Mouse (Mus musculus): ENCODE measurements at regions not wholly inside any gene's neighbourhood (a gene's known extent, or its start where the extent isn't known, plus 50 kb on each side); places are given as distances from the start of the nearest gene placed in this dataset.

DNA sequence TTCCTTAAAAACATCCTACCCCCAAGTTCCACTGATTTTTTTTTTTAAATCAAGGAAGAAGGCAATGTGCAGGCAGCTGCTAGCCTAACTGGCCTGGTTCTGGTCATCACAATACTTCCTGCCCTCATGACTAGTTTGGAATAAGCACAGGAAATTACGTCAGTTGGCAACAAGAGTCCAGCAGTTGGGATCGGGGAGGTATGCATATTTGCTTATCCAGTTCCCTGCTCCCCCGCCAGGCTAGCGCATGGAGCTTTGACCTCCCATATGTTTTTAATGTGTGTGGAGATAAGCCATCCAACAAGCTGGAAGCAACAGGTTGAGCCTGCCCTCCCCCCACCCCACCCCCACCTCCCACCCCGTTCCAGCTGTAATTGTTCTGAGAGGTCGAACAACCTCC lies 105.7 kb upstream of the Lrig1 start:
- Histone ChIP-seq H3K4me1 (peaks cover 7% of the 10 kb centered on the region), H3K27ac (replicated peaks) (no peak overlapping the region), H3K4me3 (no peak overlapping the region), H3K27me3 (no peaks in the 10 kb centered on the region; the same call in 1 of the 2 replicates), H3K9me3 (no peaks in the 10 kb centered on the region), H3K36me3 (no peaks in the 10 kb centered on the region), H3K9ac (replicated peaks) (no peak overlapping the region), H3K4me2 (replicated peaks) (no peak overlapping the region)
- ATAC-seq (ENCODE audit: low FRiP score, low read depth): no peak
- WGBS: 77% methylated on average over 6 of the region's 6 CpGs

DNA sequence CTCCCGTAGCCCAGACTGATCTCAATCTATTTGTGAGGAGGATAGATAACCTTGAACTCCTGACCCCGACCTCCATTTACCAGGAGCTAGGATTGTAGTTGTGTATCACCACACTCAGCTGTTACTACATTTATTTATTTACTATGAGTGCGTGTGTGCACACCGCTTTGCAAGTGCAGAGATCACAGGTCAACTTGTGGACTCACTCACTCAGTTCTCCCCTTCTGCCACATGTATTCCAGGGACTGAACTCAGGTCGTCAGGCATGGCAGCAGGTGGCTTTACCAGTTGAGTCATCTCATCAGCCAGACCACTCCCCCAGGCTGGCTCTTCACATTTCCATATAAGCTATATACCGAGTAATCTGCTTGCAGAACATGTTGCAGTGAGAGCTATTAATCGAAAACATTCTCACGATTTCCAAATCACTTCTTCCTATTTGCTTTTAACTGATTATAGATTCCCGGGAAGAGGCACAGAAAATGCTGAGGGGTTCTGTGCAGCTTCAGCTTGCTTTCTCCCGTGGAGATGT lies 104.4 kb upstream of the Lrig1 start:
- 84% methylated on average over 10 of the region's 10 CpGs for WGBS
- no peak for ATAC-seq (ENCODE audit: low FRiP score, low read depth)
- no peaks in the 10 kb centered on the region for H3K9me3 ChIP-seq
- no peak overlapping the region for H3K4me2 ChIP-seq (replicated peaks)
- peaks cover 8% of the 10 kb centered on the region for H3K4me1 ChIP-seq
- no peak overlapping the region for H3K27ac ChIP-seq (replicated peaks)
- H3K9ac ChIP-seq (replicated peaks): no peak overlapping the region
- no peaks in the 10 kb centered on the region; the same call in 1 of the 2 replicates for H3K27me3 ChIP-seq
- no peaks in the 10 kb centered on the region for H3K36me3 ChIP-seq
- no peak overlapping the region for H3K4me3 ChIP-seq

DNA sequence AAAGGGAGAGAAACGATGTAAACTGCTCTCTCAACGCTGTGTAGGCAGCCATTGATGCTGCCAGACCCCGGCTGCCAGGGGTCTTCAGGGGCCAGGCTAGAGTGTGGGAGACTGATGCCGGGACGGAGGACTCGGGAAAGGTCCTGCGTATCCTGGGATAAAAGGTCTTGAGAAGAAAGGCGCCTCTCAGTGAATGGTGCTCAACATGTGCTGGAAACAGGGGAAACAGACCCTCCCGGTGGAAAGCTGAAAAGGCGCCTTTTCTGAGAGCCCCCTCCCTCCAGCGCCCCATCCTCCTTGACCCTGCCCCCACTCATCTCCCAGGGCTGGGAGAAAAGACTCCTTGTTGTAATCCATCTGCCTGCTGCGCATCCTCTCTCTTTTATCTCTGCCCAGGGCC lies 101.1 kb upstream of the Lrig1 start:
- peak overlapping the region; percentile 37 for H3K9ac ChIP-seq (replicated peaks)
- 0 out of 2 replicates have a peak, but pooled peaks cover 5% of the 10 kb centered on the region for H3K9me3 ChIP-seq
- H3K27ac ChIP-seq (replicated peaks): peak overlapping the region; percentile 63
- peak overlapping the region; percentile 43 for H3K4me2 ChIP-seq (replicated peaks)
- 6% methylated on average over 12 of the region's 12 CpGs for WGBS
- no peaks in the 10 kb centered on the region; the same call in 1 of the 2 replicates for H3K27me3 ChIP-seq
- no peaks in the 10 kb centered on the region for H3K36me3 ChIP-seq
- peaks cover 8% of the 10 kb centered on the region for H3K4me1 ChIP-seq
- 0 out of 2 replicates have a peak overlapping the region, but pooled peaks have one; percentile 15 for H3K4me3 ChIP-seq
- peak; percentile 63 for ATAC-seq (ENCODE audit: low FRiP score, low read depth)

DNA sequence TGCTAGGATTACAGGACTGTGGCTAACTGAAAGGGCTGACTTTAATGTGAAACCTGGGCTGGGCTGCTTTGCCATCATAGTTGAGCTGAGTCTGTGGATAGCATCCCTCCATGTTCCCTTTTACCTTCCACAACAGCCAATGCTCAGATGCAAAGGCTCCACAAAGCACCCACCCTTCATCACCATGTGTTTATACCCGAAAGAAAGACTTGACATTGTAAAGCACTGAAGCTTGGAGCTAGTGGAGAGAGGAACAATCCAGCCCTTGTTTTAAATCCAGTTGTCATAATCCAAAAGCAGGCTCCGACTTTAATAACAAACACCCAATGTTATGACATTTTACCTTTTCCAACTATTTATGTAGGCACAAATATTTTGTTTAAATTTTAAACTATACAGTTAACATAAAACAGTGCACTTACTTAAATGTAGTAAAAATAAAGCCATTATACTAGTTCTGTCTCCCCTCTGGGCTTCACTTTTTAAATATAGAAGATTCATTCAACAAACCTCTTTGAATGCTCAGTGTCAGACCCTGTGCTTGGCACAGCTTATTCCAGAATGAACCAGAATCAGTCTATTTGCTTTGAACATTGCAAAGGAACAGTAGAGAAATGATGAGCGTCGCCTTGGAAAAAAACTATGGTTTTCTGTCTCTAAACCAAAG lies 98.7 kb upstream of the Lrig1 start:
- H3K9ac ChIP-seq (replicated peaks): no peak overlapping the region
- 0 out of 2 replicates have a peak, but pooled peaks cover 5% of the 10 kb centered on the region for H3K9me3 ChIP-seq
- peaks cover 8% of the 10 kb centered on the region for H3K4me1 ChIP-seq
- H3K4me2 ChIP-seq (replicated peaks): no peak overlapping the region
- no peaks in the 10 kb centered on the region for H3K36me3 ChIP-seq
- no peak overlapping the region for H3K27ac ChIP-seq (replicated peaks)
- ATAC-seq (ENCODE audit: low FRiP score, low read depth): no peak
- 87% methylated on average over 4 of the region's 4 CpGs for WGBS
- H3K27me3 ChIP-seq: no peaks in the 10 kb centered on the region; the same call in 1 of the 2 replicates
- no peak overlapping the region for H3K4me3 ChIP-seq

DNA sequence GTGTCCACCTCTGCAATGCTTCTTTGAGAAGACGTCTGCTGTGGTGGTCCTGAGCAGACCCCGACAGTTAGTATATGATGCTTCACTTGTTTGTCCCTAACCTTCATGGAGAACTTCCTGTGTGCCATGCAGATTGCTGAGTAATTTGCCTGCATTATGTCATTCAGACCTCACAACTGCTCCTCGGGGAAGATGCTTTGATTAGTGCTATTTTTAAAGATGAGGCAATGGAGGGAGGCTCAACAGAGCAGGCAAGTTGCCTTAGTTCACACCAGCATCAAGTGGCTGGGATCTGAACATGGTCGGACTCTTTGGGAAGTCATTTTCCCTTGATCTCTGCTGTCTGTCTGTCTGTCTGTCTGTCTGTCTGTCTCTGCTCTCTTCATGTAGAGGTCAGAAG lies 95.5 kb upstream of the Lrig1 start:
- WGBS: 86% methylated on average over 4 of the region's 4 CpGs
- Histone ChIP-seq H3K4me3 (no peak overlapping the region), H3K9me3 (0 out of 2 replicates have a peak, but pooled peaks cover 5% of the 10 kb centered on the region), H3K27ac (replicated peaks) (no peak overlapping the region), H3K9ac (replicated peaks) (no peak overlapping the region), H3K27me3 (no peaks in the 10 kb centered on the region), H3K36me3 (no peaks in the 10 kb centered on the region), H3K4me2 (replicated peaks) (no peak overlapping the region), H3K4me1 (no peaks in the 10 kb centered on the region)
- no peak for ATAC-seq (ENCODE audit: low FRiP score, low read depth)

DNA sequence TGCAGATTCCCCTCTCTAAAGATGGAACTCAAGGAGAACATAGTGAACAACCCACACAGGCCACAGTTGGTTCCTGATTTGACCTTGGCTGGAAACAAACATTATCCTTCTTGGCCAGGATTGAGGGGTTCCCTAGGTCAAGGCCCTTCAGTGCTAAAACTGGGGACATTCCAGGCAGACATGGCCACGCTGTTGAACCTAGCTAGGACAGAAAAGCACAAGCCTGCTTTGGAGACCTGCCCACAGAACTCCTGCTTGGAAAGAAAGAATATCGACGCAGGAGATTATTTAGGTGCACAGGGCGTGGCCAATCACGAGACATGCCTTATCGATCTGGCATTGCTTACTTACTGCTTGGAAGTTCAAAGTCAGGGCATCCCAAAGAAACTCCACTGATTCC lies 93.6 kb upstream of the Lrig1 start:
- no peaks in the 10 kb centered on the region for H3K27me3 ChIP-seq
- H3K9ac ChIP-seq (replicated peaks): no peak overlapping the region
- H3K4me2 ChIP-seq (replicated peaks): no peak overlapping the region
- no peak for ATAC-seq (ENCODE audit: low FRiP score, low read depth)
- no peak overlapping the region for H3K4me3 ChIP-seq
- 95% methylated on average over 6 of the region's 6 CpGs for WGBS
- H3K27ac ChIP-seq (replicated peaks): no peak overlapping the region
- H3K36me3 ChIP-seq: no peaks in the 10 kb centered on the region
- H3K9me3 ChIP-seq: 0 out of 2 replicates have a peak, but pooled peaks cover 5% of the 10 kb centered on the region
- H3K4me1 ChIP-seq: peaks cover 5% of the 10 kb centered on the region

DNA sequence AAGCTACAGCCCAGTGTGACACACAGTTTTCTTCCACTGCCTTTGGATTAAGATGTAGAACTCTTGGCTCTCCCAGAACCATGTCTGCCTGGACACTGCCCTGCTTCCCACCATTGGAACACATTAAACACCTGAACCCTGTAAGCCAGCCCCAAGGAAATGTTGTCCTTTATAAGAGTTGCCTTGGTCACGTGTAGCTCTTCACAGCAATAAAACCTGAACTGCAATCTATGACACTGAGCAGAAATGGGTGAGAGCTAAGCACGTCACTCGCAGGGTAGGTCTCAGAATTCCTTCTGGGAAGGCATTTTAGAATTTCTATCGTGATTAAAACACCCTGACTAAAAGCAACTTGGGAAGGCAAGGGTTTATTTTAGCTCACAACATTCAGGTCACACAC lies 92.4 kb upstream of the Lrig1 start:
- Histone ChIP-seq H3K9me3 (0 out of 2 replicates have a peak, but pooled peaks cover 5% of the 10 kb centered on the region), H3K36me3 (no peaks in the 10 kb centered on the region), H3K4me1 (peaks cover 5% of the 10 kb centered on the region)

DNA sequence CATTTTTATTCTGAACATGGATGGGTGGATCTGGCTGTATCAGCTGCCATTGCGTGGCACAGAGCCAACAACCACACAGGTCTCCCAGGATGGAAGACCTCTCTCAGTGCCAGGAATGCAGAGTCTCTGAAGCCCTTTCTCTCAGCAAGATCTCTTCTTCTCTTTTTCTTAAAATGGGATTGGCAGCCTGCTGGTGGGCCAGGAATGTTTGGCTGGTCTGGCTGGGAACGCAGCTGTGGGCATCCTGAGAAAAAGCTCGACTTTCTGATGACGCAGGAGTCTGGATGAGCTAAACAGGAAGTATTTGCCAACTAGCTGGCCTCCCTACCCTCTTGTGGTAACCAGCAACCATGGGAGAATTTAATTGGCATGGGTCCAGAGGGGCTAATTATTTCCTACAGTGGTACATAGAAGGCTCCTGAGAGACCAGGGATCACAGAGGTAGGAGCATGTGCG lies 89.4 kb upstream of the Lrig1 start:
- peak overlapping the region; percentile 1 for H3K27ac ChIP-seq (replicated peaks)
- ATAC-seq (ENCODE audit: low FRiP score, low read depth): no peak
- H3K4me1 ChIP-seq: peaks cover 5% of the 10 kb centered on the region
- no peaks in the 10 kb centered on the region for H3K36me3 ChIP-seq
- WGBS: 76% methylated on average over 5 of the region's 5 CpGs
- no peak overlapping the region for H3K9ac ChIP-seq (replicated peaks)
- H3K4me2 ChIP-seq (replicated peaks): no peak overlapping the region
- H3K4me3 ChIP-seq: no peak overlapping the region
- H3K9me3 ChIP-seq: no peaks in the 10 kb centered on the region
- no peaks in the 10 kb centered on the region for H3K27me3 ChIP-seq

More for the DNA sequence above, 92.4 kb upstream of the Lrig1 start:
- Histone ChIP-seq H3K9ac (replicated peaks) (no peak overlapping the region), H3K27ac (replicated peaks) (no peak overlapping the region), H3K4me2 (replicated peaks) (no peak overlapping the region), H3K27me3 (no peaks in the 10 kb centered on the region), H3K4me3 (no peak overlapping the region)
- 92% methylated on average over 4 of the region's 4 CpGs for WGBS
- no peak for ATAC-seq (ENCODE audit: low FRiP score, low read depth)

DNA sequence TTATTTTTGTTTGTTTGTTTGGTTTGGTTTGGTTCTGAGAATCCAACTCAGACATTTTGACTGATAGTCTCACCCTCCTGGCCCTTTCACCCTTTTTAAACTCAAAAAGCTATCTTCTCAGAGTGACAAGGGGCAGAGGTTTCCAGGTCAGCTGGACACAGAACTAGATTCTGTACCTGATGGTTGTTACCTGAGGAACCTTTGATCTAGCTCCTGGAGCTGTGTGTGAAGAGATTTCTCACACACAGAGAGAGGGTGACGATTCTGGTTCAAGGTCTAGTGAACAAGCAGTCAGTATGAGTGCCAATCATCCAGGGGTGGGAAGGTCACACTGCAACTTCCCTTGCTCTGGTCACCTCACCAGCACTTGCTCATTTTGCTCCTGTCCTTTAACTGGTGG lies 83.5 kb upstream of the Lrig1 start:
- Histone ChIP-seq H3K4me3 (no peak overlapping the region), H3K27ac (replicated peaks) (no peak overlapping the region), H3K9me3 (no peaks in the 10 kb centered on the region), H3K36me3 (no peaks in the 10 kb centered on the region), H3K4me2 (replicated peaks) (no peak overlapping the region), H3K27me3 (no peaks in the 10 kb centered on the region; the same call in 1 of the 2 replicates), H3K4me1 (no peaks in the 10 kb centered on the region), H3K9ac (replicated peaks) (no peak overlapping the region)
- WGBS: 73% methylated on average over 1 of the region's 1 CpGs
- no peak for ATAC-seq (ENCODE audit: low FRiP score, low read depth)

DNA sequence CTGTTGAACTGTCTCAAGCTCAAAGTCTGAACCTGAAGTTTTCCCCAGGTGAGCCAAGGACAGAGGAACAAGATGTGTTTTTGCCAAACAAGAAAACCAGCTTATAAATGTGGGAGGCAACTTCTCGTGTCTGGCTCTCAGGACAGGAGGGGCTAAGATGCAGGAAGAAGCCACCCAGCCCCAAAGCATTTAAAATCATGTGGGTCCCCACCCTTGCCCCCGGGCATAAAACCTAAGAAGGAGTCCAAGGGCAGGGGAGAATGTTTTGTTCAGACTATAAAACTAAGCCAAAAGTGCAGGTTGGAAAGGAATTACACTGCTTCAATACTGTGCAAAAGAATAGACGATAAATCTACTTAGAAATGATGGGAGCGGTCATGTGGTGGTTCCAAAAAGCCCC lies 80.7 kb upstream of the Lrig1 start:
- no peak overlapping the region for H3K4me3 ChIP-seq
- H3K36me3 ChIP-seq: no peaks in the 10 kb centered on the region
- no peaks in the 10 kb centered on the region for H3K9me3 ChIP-seq
- 92% methylated on average over 4 of the region's 4 CpGs for WGBS
- H3K9ac ChIP-seq (replicated peaks): no peak overlapping the region
- H3K4me1 ChIP-seq: 0 out of 2 replicates have a peak, but pooled peaks cover 5% of the 10 kb centered on the region
- no peak overlapping the region for H3K27ac ChIP-seq (replicated peaks)
- ATAC-seq (ENCODE audit: low FRiP score, low read depth): no peak
- no peaks in the 10 kb centered on the region; the same call in 1 of the 2 replicates for H3K27me3 ChIP-seq
- H3K4me2 ChIP-seq (replicated peaks): no peak overlapping the region

DNA sequence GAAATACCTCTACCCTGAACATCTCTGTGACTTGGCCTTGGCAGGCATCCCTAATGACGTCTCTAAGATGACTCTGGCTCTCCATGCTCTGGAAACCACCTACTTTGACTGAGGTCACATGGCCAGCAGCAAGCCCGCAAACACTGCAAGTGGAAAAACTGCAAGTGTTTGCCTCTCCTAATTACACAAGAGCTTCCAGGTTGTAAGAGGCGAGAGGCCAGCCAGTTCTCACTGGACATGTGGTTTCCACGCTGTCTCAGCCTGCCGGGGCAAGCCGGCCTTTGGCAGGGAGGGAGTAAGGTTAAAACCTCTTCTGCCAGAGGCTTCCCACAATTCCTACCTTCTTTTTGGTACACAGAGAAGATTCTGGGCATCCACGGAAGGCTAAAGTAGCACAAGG lies 79.9 kb upstream of the Lrig1 start:
- 84% methylated on average over 7 of the region's 7 CpGs for WGBS
- H3K9ac ChIP-seq (replicated peaks): no peak overlapping the region
- H3K27ac ChIP-seq (replicated peaks): no peak overlapping the region

DNA sequence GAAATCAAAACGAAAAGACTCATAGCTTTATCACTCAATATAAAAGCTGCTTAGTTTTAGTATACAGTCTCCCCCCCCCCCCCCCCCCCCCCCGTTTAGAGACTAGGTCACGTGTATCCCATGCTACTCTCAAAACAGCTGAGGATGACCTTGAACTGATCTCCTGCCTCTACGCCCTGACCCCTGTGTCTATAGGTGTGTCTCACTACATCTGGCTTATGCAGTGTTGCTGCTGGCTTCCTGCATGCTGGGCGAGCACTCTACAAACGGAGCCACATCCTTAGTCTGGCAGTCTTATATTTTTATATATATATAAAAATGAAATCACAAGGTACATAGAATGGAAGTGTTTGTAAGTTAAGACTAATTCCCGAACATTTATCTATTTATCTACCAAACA lies 79.3 kb upstream of the Lrig1 start:
- H3K9ac ChIP-seq (replicated peaks): no peak overlapping the region
- H3K4me2 ChIP-seq (replicated peaks): no peak overlapping the region
- H3K4me3 ChIP-seq: no peak overlapping the region
- 73% methylated on average over 7 of the region's 7 CpGs for WGBS
- no peaks in the 10 kb centered on the region; the same call in 1 of the 2 replicates for H3K27me3 ChIP-seq
- H3K9me3 ChIP-seq: no peaks in the 10 kb centered on the region
- no peak for ATAC-seq (ENCODE audit: low FRiP score, low read depth)
- no peaks in the 10 kb centered on the region for H3K36me3 ChIP-seq
- H3K27ac ChIP-seq (replicated peaks): no peak overlapping the region
- H3K4me1 ChIP-seq: peaks cover 10% of the 10 kb centered on the region

More for the DNA sequence above, 79.9 kb upstream of the Lrig1 start:
- 0 out of 2 replicates have a peak, but pooled peaks cover 5% of the 10 kb centered on the region for H3K4me1 ChIP-seq
- no peaks in the 10 kb centered on the region for H3K36me3 ChIP-seq
- H3K9me3 ChIP-seq: no peaks in the 10 kb centered on the region
- H3K4me2 ChIP-seq (replicated peaks): no peak overlapping the region
- no peak overlapping the region for H3K4me3 ChIP-seq
- ATAC-seq (ENCODE audit: low FRiP score, low read depth): no peak
- no peaks in the 10 kb centered on the region; the same call in 1 of the 2 replicates for H3K27me3 ChIP-seq
